In genomic region chr11:103042828-103043227, GRCm38 (mm10) we compare ENCODE assay signal across 20 mouse cellular contexts. TPM values are rescaled to one million over a fixed set of nuclear protein-coding genes. Genes with fewer than 3 reads are reported as not detected.
DNase-seq lines count a peak whose midpoint lies in the region; TF ChIP-seq lines count a peak whose summit lies in the region.
"Had no signal": no experiment of that assay in that cellular context is flagged by ENCODE, and none has a peak within 500 bp of the region (broad histone marks: within the 10 kb centered on the region; RNA-seq: fewer than 3 reads in every experiment).

No protein-coding gene starts in this region.

- no peak for TF ChIP-seq POLR2A in ES-Bruce4 (IDR thresholded peaks at IDR 0.05; ENCODE audit: insufficient read depth, low read length)
- TF ChIP-seq POLR2A in brain, embryonic 14.5 days (IDR thresholded peaks at IDR 0.05; ENCODE audit: borderline replicate concordance, extremely low read depth, insufficient read depth, insufficient read length, poor library complexity, severe bottlenecking) = no peak

- TF ChIP-seq CTCF in ES-Bruce4 (IDR thresholded peaks at IDR 0.05; ENCODE audit: low read depth, low read length) = no peak
- TF ChIP-seq CTCF in brain, embryonic 14.5 days (IDR thresholded peaks at IDR 0.05; ENCODE audit: borderline replicate concordance, extremely low read depth, insufficient read depth, insufficient read length) = no peak

- DNase-seq in kidney, postnatal 4 days = peak; percentile 36 to 37
- no peak for DNase-seq in kidney, postnatal 25 days
- peak; percentile 53 for DNase-seq in ES-E14 (ENCODE audit: low read depth, low spot score)
- peak; percentile 18 for DNase-seq in brain, embryonic 14.5 days (ENCODE audit: low read depth)
- DNase-seq in cerebellum, postnatal 25 days = no peak
- DNase-seq in ovary, adult 18-20 months (ENCODE audit: low spot score) = no peak
- DNase-seq: adrenal gland, adult 2 months; cerebellum, adult 11 months; cerebellum, postnatal 14 days; gastrocnemius, postnatal 14 days; heart, postnatal 14 days; kidney, adult 18-20 months; kidney, postnatal 10 days; lung, adult 18-20 months; lung, postnatal 36 days; right cerebral cortex, adult 18-20 months; spleen, adult 18-20 months had no signal

- H3K36me3 ChIP-seq in ES-Bruce4 (ENCODE audit: control insufficient read depth, insufficient read depth, low read length, poor library complexity, severe bottlenecking) (peaks cover 37% of the 10 kb centered on the region), ES-E14 (ENCODE audit: control insufficient read depth, insufficient read depth, low read length, poor library complexity, severe bottlenecking) (peaks cover 35% of the 10 kb centered on the region)

- H3K4me1 ChIP-seq in ES-Bruce4 (ENCODE audit: control insufficient read depth, insufficient read depth, low read length) (peaks cover 7% of the 10 kb centered on the region), ES-E14 (ENCODE audit: control insufficient read depth in 2 of 2, insufficient read depth in 2 of 2, low read length in 2 of 2, poor library complexity in 1 of 2) (peaks cover 9 to 14% of the 10 kb centered on the region in 2 experiments)
- H3K4me1 ChIP-seq: hindbrain, embryonic 15.5 days; limb, embryonic 15.5 days had no signal

- in situ Hi-C loops in ES-E14 (cut with MboI; ENCODE audit: low sequenced_read_pairs in 2 of 2, unreplicated experiment in 2 of 2) = no loop called here

- TF ChIP-seq EP300 in ES-Bruce4 (IDR thresholded peaks at IDR 0.05; ENCODE audit: insufficient read depth, low read depth, low read length) = peak; percentile 88

- H3K4me3 ChIP-seq in ES-Bruce4 (ENCODE audit: low read depth, low read length) (no peak overlapping the region), ES-E14 (ENCODE audit: insufficient read depth in 1 of 2, low read depth in 1 of 2, low read length in 2 of 2, poor library complexity in 1 of 2, severe bottlenecking in 1 of 2) (peak overlapping the region in 1 of 2 experiments; percentile 6; a peak in 1 of 4 replicates)
- H3K4me3 ChIP-seq: hindbrain, embryonic 15.5 days; limb, embryonic 15.5 days had no signal

- H3K27ac ChIP-seq in ES-Bruce4 (ENCODE audit: insufficient read depth, low read length) (peak overlapping the region; percentile 92), ES-E14 (ENCODE audit: insufficient read depth, low read depth, low read length, poor library complexity, severe bottlenecking) (peak overlapping the region; percentile 72; the same call in 1 of the 2 replicates)
- H3K27ac ChIP-seq: hindbrain, embryonic 15.5 days; limb, embryonic 15.5 days had no signal

- H3K27me3 ChIP-seq in ES-Bruce4 (ENCODE audit: control insufficient read depth, insufficient read depth, low read length, poor library complexity, severe bottlenecking) = no peaks in the 10 kb centered on the region
- H3K27me3 ChIP-seq: hindbrain, embryonic 15.5 days; limb, embryonic 15.5 days had no signal

- H3K9ac ChIP-seq in ES-Bruce4 (ENCODE audit: low read depth, poor library complexity, severe bottlenecking) = peak overlapping the region; percentile 59
- H3K9ac ChIP-seq in ES-E14 (ENCODE audit: insufficient read depth, low read depth, low read length, poor library complexity, severe bottlenecking) = peak overlapping the region; percentile 69
- H3K9ac ChIP-seq: hindbrain, embryonic 15.5 days; limb, embryonic 15.5 days had no signal

- H3K9me3 ChIP-seq in ES-Bruce4 (replicated peaks; ENCODE audit: control insufficient read depth, insufficient read depth, low read length, poor library complexity, severe bottlenecking) (no peaks in the 10 kb centered on the region), ES-E14 (ENCODE audit: control insufficient read depth, insufficient read depth, low read depth, low read length) (no peaks in the 10 kb centered on the region)
- H3K9me3 ChIP-seq: hindbrain, embryonic 15.5 days; limb, embryonic 15.5 days had no signal

TF ChIP-seq in ES-E14, 5 proteins besides CTCF, POLR2A, EP300 and RAD21:
- no peak for TF ChIP-seq MAFK (IDR thresholded peaks at IDR 0.05; ENCODE audit: insufficient read depth, low read depth, low read length)
- no peak for TF ChIP-seq CHD2 (IDR thresholded peaks at IDR 0.05; ENCODE audit: low read depth, low read length)
- no peak for TF ChIP-seq HCFC1 (IDR thresholded peaks at IDR 0.05; ENCODE audit: borderline replicate concordance, insufficient read depth, low read length)
- no peak for TF ChIP-seq ZNF384 (IDR thresholded peaks at IDR 0.05; ENCODE audit: low read depth, low read length)

RNA-seq across cellular contexts. Expression of gene Dcakd, which starts 14.7 kb away (rescaled TPM):
- 120 and 134 TPM in 2 replicates for polyA plus RNA-seq in ES-Bruce4 (2011; ENCODE audit: insufficient read depth, insufficient read length, low read depth, missing spikeins)
- total RNA-seq in ES-E14 (2012; rRNA removed) = 32.1 and 43.7 TPM in 2 replicates
- polyA plus RNA-seq in brain, embryonic 14.5 days (2012; rRNA removed) = 236 and 262 TPM in 2 replicates

RNA-seq across cellular contexts. Expression of gene Nmt1, which starts 14.8 kb away (rescaled TPM):
- polyA plus RNA-seq in ES-Bruce4 (2011; ENCODE audit: insufficient read depth, insufficient read length, low read depth, missing spikeins) = 101 TPM in 2 replicates
- total RNA-seq in ES-E14 (2012; rRNA removed) = 57.1 and 61.0 TPM in 2 replicates
- polyA plus RNA-seq in brain, embryonic 14.5 days (2012; rRNA removed) = 40.1 and 42.3 TPM in 2 replicates

RNA-seq across cellular contexts. Expression of gene Plcd3, which starts 58.6 kb away (rescaled TPM):
- polyA plus RNA-seq in ES-Bruce4 (2011; ENCODE audit: insufficient read depth, insufficient read length, low read depth, missing spikeins) = 14.7 and 17.5 TPM in 2 replicates
- 8.0 and 13.2 TPM in 2 replicates for total RNA-seq in ES-E14 (2012; rRNA removed)
- 3.6 TPM in 2 replicates for polyA plus RNA-seq in brain, embryonic 14.5 days (2012; rRNA removed)

RNA-seq across cellular contexts. Expression of gene Acbd4, which starts 58.7 kb away (rescaled TPM):
- 15.0 and 19.4 TPM in 2 replicates for polyA plus RNA-seq in ES-Bruce4 (2011; ENCODE audit: insufficient read depth, insufficient read length, low read depth, missing spikeins)
- total RNA-seq in ES-E14 (2012; rRNA removed) = 14.0 and 19.7 TPM in 2 replicates
- polyA plus RNA-seq in brain, embryonic 14.5 days (2012; rRNA removed) = 4.5 and 4.6 TPM in 2 replicates

Comparison
In these comparisons a context has a peak if more than half of its experiments do, and no peak if none do; other contexts are left out.
1. DNase-seq: peak in kidney, postnatal 4 days (2 of 2), ES-E14 (single experiment) and brain, embryonic 14.5 days (single experiment); none in kidney, postnatal 25 days (0 of 2), cerebellum, postnatal 25 days (0 of 2) and ovary, adult 18-20 months (single experiment).